Mouse (Mus musculus) right cerebral cortex, adult 18-20 months (tissue): ENCODE measurements at regions not wholly inside any gene's neighbourhood (a gene's known extent, or its start where the extent isn't known, plus 50 kb on each side); places are given as distances from the start of the nearest gene placed in this dataset.

Experiments
- DNase-seq: peaks from one replicate; pipeline ENCODE4 v3.0.0; 2022; ENCODE audit warnings: mixed read lengths

GRCm38 (mm10) chr13:90733265-90733664 is 171.9 kb downstream of the Atp6ap1l start:
- no peak for DNase-seq

- DNase-seq: no peak
Measured at GRCm38 (mm10) chr13:90729078-90729477, 176.1 kb downstream of the Atp6ap1l start.

GRCm38 (mm10) chr13:90727816-90728215 is 177.3 kb downstream of the Atp6ap1l start:
- DNase-seq: no peak

GRCm38 (mm10) chr13:90725053-90725827 is 179.9 kb downstream of the Atp6ap1l start:
- DNase-seq: no peak

- no peak for DNase-seq
Measured at GRCm38 (mm10) chr13:90724598-90724997, 180.6 kb downstream of the Atp6ap1l start.

- DNase-seq: no peak
Measured at GRCm38 (mm10) chr13:90723533-90723898, 181.6 kb downstream of the Atp6ap1l start.

GRCm38 (mm10) chr13:90722599-90723532 is 182.3 kb downstream of the Atp6ap1l start:
- DNase-seq: no peak

GRCm38 (mm10) chr13:90684324-90684723 is 220.8 kb downstream of the Atp6ap1l start:
- no peak for DNase-seq

GRCm38 (mm10) chr13:90679162-90680010 is 225.8 kb downstream of the Atp6ap1l start:
- no peak for DNase-seq

- no peak for DNase-seq
Measured at GRCm38 (mm10) chr13:90673823-90674222, 231.3 kb downstream of the Atp6ap1l start.

- no peak for DNase-seq
Measured at GRCm38 (mm10) chr13:90673079-90673478, 232.1 kb downstream of the Atp6ap1l start.

GRCm38 (mm10) chr13:90661567-90662141 is 243.5 kb downstream of the Atp6ap1l start:
- DNase-seq: no peak

- DNase-seq: no peak
Measured at GRCm38 (mm10) chr13:90660950-90661349, 244.2 kb downstream of the Atp6ap1l start.

GRCm38 (mm10) chr13:90659087-90659486 is 246.1 kb downstream of the Atp6ap1l start:
- DNase-seq: no peak

GRCm38 (mm10) chr13:90646356-90646755 is 258.8 kb downstream of the Atp6ap1l start:
- no peak for DNase-seq

GRCm38 (mm10) chr13:90644216-90644615 is 260.9 kb downstream of the Atp6ap1l start:
- no peak for DNase-seq

GRCm38 (mm10) chr13:90643575-90644215 is 261.5 kb downstream of the Atp6ap1l start:
- no peak for DNase-seq

- DNase-seq: no peak
Measured at GRCm38 (mm10) chr13:90643109-90643508, 262.0 kb downstream of the Atp6ap1l start.

GRCm38 (mm10) chr13:90642206-90642823 is 262.8 kb downstream of the Atp6ap1l start:
- no peak for DNase-seq
